Mouse (Mus musculus): ENCODE results near the gene Ggta1. TPM values are rescaled to one million over a fixed set of nuclear protein-coding genes. Genes with fewer than 3 reads are reported as not detected.

Gene Ggta1
- polyA plus RNA-seq, 1 experiment from 2014 or later: 38.1 TPM

- WGBS (ENCODE audit: insufficient replicate concordance): 19% methylated on average over 6 of the region's 6 CpGs
- H3K4me3 ChIP-seq (ENCODE audit: low read depth, low read length): no peak overlapping the region
- 0 out of 2 replicates have a peak, but pooled peaks cover 5% of the 10 kb centered on the region for H3K4me1 ChIP-seq (ENCODE audit: control insufficient read depth, insufficient read depth, low read length)
- no peaks in the 10 kb centered on the region for H3K27me3 ChIP-seq (ENCODE audit: control insufficient read depth, insufficient read depth, low read length)
- no peaks in the 10 kb centered on the region for H3K9me3 ChIP-seq (replicated peaks; ENCODE audit: control insufficient read depth, low read length)
- no peak overlapping the region for H3K4me2 ChIP-seq
- H3K27ac ChIP-seq (ENCODE audit: low read depth, low read length): no peak overlapping the region
- no peak overlapping the region for H3K9ac ChIP-seq (ENCODE audit: low read depth, low read length)
- no peaks in the 10 kb centered on the region for H3K36me3 ChIP-seq (ENCODE audit: control insufficient read depth, insufficient read depth, low read length)
- ATAC-seq (replicated peaks; ENCODE audit: insufficient number of reproducible peaks, low FRiP score, low TSS enrichment): no peak
Measured at GRCm38 (mm10) chr2:35377600-35377999, 85.4 kb downstream of the Ggta1 start.

DNA sequence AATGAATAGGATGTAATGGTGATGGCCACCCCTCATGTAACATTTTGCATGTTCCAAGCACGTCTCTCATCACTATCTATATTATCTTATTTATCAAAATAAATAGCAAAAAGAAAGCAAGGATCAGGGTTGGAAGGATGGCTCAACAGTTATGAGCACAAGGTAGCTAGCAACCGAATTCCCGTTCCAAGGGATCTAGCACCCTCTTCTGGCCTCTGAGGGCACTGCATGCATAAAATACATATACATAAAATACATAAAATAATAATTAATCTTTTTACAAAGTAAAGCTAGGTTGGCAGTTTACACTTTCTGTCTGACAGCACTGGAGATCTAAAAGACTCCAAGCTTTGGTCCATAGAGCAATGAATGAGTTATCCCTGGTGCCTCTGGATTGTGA, 90.0 kb downstream of the Ggta1 start:
- no peak overlapping the region for H3K27ac ChIP-seq (ENCODE audit: low read depth, low read length)
- H3K9me3 ChIP-seq (replicated peaks; ENCODE audit: control insufficient read depth, low read length): no peaks in the 10 kb centered on the region
- 0 out of 2 replicates have a peak, but pooled peaks cover 5% of the 10 kb centered on the region for H3K4me1 ChIP-seq (ENCODE audit: control insufficient read depth, insufficient read depth, low read length)
- H3K9ac ChIP-seq (ENCODE audit: low read depth, low read length): no peak overlapping the region
- no peaks in the 10 kb centered on the region for H3K27me3 ChIP-seq (ENCODE audit: control insufficient read depth, insufficient read depth, low read length)
- no peak overlapping the region for H3K4me2 ChIP-seq
- no peaks in the 10 kb centered on the region for H3K36me3 ChIP-seq (ENCODE audit: control insufficient read depth, insufficient read depth, low read length)
- ATAC-seq (replicated peaks; ENCODE audit: insufficient number of reproducible peaks, low FRiP score, low TSS enrichment): no peak
- 19% methylated on average over 3 of the region's 3 CpGs for WGBS (ENCODE audit: insufficient replicate concordance)
- H3K4me3 ChIP-seq (ENCODE audit: low read depth, low read length): no peak overlapping the region

GRCm38 (mm10) chr2:35370686-35371085, 92.3 kb downstream of the Ggta1 start:
- ATAC-seq (replicated peaks; ENCODE audit: insufficient number of reproducible peaks, low FRiP score, low TSS enrichment): no peak
- no peak overlapping the region for H3K4me3 ChIP-seq (ENCODE audit: low read depth, low read length)
- no peaks in the 10 kb centered on the region for H3K36me3 ChIP-seq (ENCODE audit: control insufficient read depth, insufficient read depth, low read length)
- no peak overlapping the region for H3K9ac ChIP-seq (ENCODE audit: low read depth, low read length)
- no peak overlapping the region for H3K4me2 ChIP-seq
- no peaks in the 10 kb centered on the region for H3K9me3 ChIP-seq (replicated peaks; ENCODE audit: control insufficient read depth, low read length)
- H3K4me1 ChIP-seq (ENCODE audit: control insufficient read depth, insufficient read depth, low read length): no peaks in the 10 kb centered on the region
- no peaks in the 10 kb centered on the region for H3K27me3 ChIP-seq (ENCODE audit: control insufficient read depth, insufficient read depth, low read length)
- no peak overlapping the region for H3K27ac ChIP-seq (ENCODE audit: low read depth, low read length)

GRCm38 (mm10) chr2:35367629-35368028, 95.4 kb downstream of the Ggta1 start, which contains the start of gene 4930568D16Rik:
Gene 4930568D16Rik, minus strand, starts transcription at chr2:35367729.
- H3K9ac ChIP-seq (ENCODE audit: low read depth, low read length): no peak within 1 kb of the TSS
- no peaks in the 10 kb centered on the region for H3K4me1 ChIP-seq (ENCODE audit: control insufficient read depth, insufficient read depth, low read length)
- H3K9me3 ChIP-seq (replicated peaks; ENCODE audit: control insufficient read depth, low read length): no peaks in the 10 kb centered on the region
- no peak within 1 kb of the TSS for H3K27ac ChIP-seq (ENCODE audit: low read depth, low read length)
- no peaks in the 10 kb centered on the region for H3K36me3 ChIP-seq (ENCODE audit: control insufficient read depth, insufficient read depth, low read length)
- H3K27me3 ChIP-seq (ENCODE audit: control insufficient read depth, insufficient read depth, low read length): no peaks in the 10 kb centered on the region
- no peak within 1 kb of the TSS for H3K4me3 ChIP-seq (ENCODE audit: low read depth, low read length)
- ATAC-seq (replicated peaks; ENCODE audit: insufficient number of reproducible peaks, low FRiP score, low TSS enrichment): no peak
- WGBS (ENCODE audit: insufficient replicate concordance): 49% methylated on average over 2 of the region's 2 CpGs
- H3K4me2 ChIP-seq: no peak within 1 kb of the TSS

Other genes with a start within 250 kb of the Ggta1 start
- gene Gsn, start 206.9 kb downstream of the Ggta1 start, polyA plus RNA-seq (2014; fragmentation: Nextera tagmentation; extraction: Ambion mirVana): 116 and 132 TPM in 2 replicates
- 39.6 and 46.1 TPM in 2 replicates for gene Stom, start 126.3 kb downstream of the Ggta1 start, polyA plus RNA-seq (2014; fragmentation: Nextera tagmentation; extraction: Ambion mirVana)
- gene 4930568D16Rik, start 95.5 kb downstream of the Ggta1 start, polyA plus RNA-seq (2014; fragmentation: Nextera tagmentation; extraction: Ambion mirVana): not detected in 2 replicates
- gene 4930402F06Rik, start 66.1 kb downstream of the Ggta1 start, polyA plus RNA-seq (2014; fragmentation: Nextera tagmentation; extraction: Ambion mirVana): not detected in 2 replicates
- 49.0 and 49.1 TPM in 2 replicates for gene Dab2ip, start 95.0 kb upstream of the Ggta1 start, polyA plus RNA-seq (2014; fragmentation: Nextera tagmentation; extraction: Ambion mirVana)

All from heart, embryonic 11.5 days (tissue).